Mouse (Mus musculus) spleen, adult 2 months (tissue): ENCODE data around the gene Gas2.

Experiments used
- CTCF ChIP-seq: fragments of 200-500 bp; IDR thresholded peaks from 2 replicates; pipeline ENCODE4 v1.5.1; 2011; ENCODE audit warnings: mild to moderate bottlenecking, inconsistent platforms; ENCODE audit not compliant: insufficient read depth, insufficient read length, insufficient replicate concordance; ENCODE audit errors: extremely low read depth
- POLR2A ChIP-seq: fragments of 200-500 bp; IDR thresholded peaks from 2 replicates; pipeline ENCODE4 v1.6.1; 2011; ENCODE audit warnings: low read depth, low read length, inconsistent platforms

DNA sequence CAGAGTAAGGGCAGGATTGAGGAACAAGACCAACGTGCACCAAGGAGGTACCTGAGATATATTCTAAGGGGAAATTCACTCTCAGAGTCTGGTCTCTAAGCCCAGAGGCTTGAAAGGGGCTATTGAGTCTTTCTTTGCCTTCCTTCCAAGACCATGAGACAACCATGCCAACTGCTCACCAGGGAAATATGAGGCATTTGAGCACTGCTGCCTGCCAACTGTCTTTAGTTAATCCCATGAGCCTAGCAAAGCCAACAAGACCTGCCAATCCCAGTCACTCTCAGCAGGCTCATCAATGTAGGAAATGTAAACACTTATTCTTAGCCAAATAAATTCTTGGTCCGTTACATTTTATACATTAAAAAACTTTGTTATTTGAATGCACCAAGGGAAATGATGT, 40.3 kb upstream of the Gas2 start:
- TF ChIP-seq CTCF, result no peak
- TF ChIP-seq POLR2A, result no peak
